Comparison of ENCODE assay signal across 15 mouse cellular contexts in genomic region chr19:40678087-40678486, GRCm38 (mm10).
A peak's percentile ranks its signal among the peaks of the same experiment; 100 is the strongest.
DNase-seq lines count a peak whose midpoint lies in the region; ATAC-seq and TF ChIP-seq lines count a peak whose summit lies in the region.
"Had no signal": no experiment of that assay in that cellular context is flagged by ENCODE, and none has a peak within 500 bp of the region (broad histone marks: within the 10 kb centered on the region; RNA-seq: fewer than 3 reads in every experiment).

No protein-coding gene starts in this region.

- TF ChIP-seq POLR2A in bone marrow, adult 2 months (IDR thresholded peaks at IDR 0.05; ENCODE audit: borderline replicate concordance, control insufficient read depth, low read depth, low read length) = no peak

- H3K9me3 ChIP-seq in heart, embryonic 10.5 days = no peaks in the 10 kb centered on the region
- no peaks in the 10 kb centered on the region for H3K9me3 ChIP-seq in liver, embryonic 15.5 days (replicated peaks)
- no peaks in the 10 kb centered on the region for H3K9me3 ChIP-seq in liver, embryonic 11.5 days (ENCODE audit: control insufficient read depth, low read length)
- H3K9me3 ChIP-seq in intestine, embryonic 15.5 days = no peaks in the 10 kb centered on the region
- H3K9me3 ChIP-seq: forebrain, embryonic 12.5 days; midbrain, embryonic 15.5 days had no signal

- H3K27me3 ChIP-seq in heart, embryonic 10.5 days (ENCODE audit: insufficient read depth, poor library complexity, severe bottlenecking) = no peaks in the 10 kb centered on the region
- no peaks in the 10 kb centered on the region for H3K27me3 ChIP-seq in liver, embryonic 15.5 days
- no peaks in the 10 kb centered on the region for H3K27me3 ChIP-seq in liver, embryonic 11.5 days (replicated peaks; ENCODE audit: control insufficient read depth, insufficient read depth, low read length)
- no peaks in the 10 kb centered on the region for H3K27me3 ChIP-seq in intestine, embryonic 15.5 days (replicated peaks)
- H3K27me3 ChIP-seq: forebrain, embryonic 12.5 days; midbrain, embryonic 15.5 days had no signal

- no peak for TF ChIP-seq CTCF in bone marrow, adult 2 months (IDR thresholded peaks at IDR 0.05; ENCODE audit: control insufficient read depth, insufficient read depth, low read length)

- H3K9ac ChIP-seq in liver, embryonic 15.5 days = no peak overlapping the region
- H3K9ac ChIP-seq in liver, embryonic 11.5 days (ENCODE audit: low read depth, low read length) = no peak overlapping the region
- no peak overlapping the region for H3K9ac ChIP-seq in intestine, embryonic 15.5 days
- H3K9ac ChIP-seq: forebrain, embryonic 12.5 days; hindbrain, embryonic 14.5 days; liver, embryonic 14.5 days; midbrain, embryonic 15.5 days had no signal

- peak overlapping the region; percentile 40 for H3K4me3 ChIP-seq in heart, embryonic 10.5 days
- H3K4me3 ChIP-seq in liver, embryonic 15.5 days (replicated peaks) = no peak overlapping the region
- no peak overlapping the region for H3K4me3 ChIP-seq in liver, embryonic 11.5 days (ENCODE audit: low read depth, low read length)
- H3K4me3 ChIP-seq in bone marrow, adult 2 months (replicated peaks; ENCODE audit: control insufficient read depth, low read depth, low read length) = no peak overlapping the region
- H3K4me3 ChIP-seq in intestine, embryonic 15.5 days (replicated peaks) = no peak overlapping the region
- H3K4me3 ChIP-seq: forebrain, embryonic 12.5 days; midbrain, embryonic 15.5 days had no signal

- no peak for ATAC-seq in liver, embryonic 15.5 days (ENCODE audit: insufficient read depth)
- ATAC-seq in liver, embryonic 11.5 days (replicated peaks; ENCODE audit: low FRiP score) = no peak
- ATAC-seq in intestine, embryonic 15.5 days = no peak
- no peak for ATAC-seq in monocyte, adult 5-6 weeks (replicated peaks; ENCODE audit: insufficient number of reproducible peaks, low FRiP score, low TSS enrichment, poor library complexity, severe bottlenecking)
- ATAC-seq: midbrain, embryonic 15.5 days had no signal

- intact Hi-C loops in heart, postnatal 36 days (cut with DNase I) = no loop called here

- no peaks in the 10 kb centered on the region for H3K36me3 ChIP-seq in heart, embryonic 10.5 days
- H3K36me3 ChIP-seq in liver, embryonic 15.5 days (replicated peaks) = no peaks in the 10 kb centered on the region
- H3K36me3 ChIP-seq in liver, embryonic 11.5 days (ENCODE audit: control insufficient read depth, insufficient read depth, low read length) = no peaks in the 10 kb centered on the region
- H3K36me3 ChIP-seq in intestine, embryonic 15.5 days = no peaks in the 10 kb centered on the region
- H3K36me3 ChIP-seq: forebrain, embryonic 12.5 days; midbrain, embryonic 15.5 days had no signal

- WGBS in heart, embryonic 10.5 days = 61% methylated on average over 6 of the region's 6 CpGs
- WGBS in liver, embryonic 15.5 days (ENCODE audit: insufficient replicate concordance) = 64% methylated on average over 6 of the region's 6 CpGs
- 74% methylated on average over 6 of the region's 6 CpGs for WGBS in liver, embryonic 11.5 days
- 78% methylated on average over 6 of the region's 6 CpGs for WGBS in bone marrow, adult 2 months
- 58% methylated on average over 6 of the region's 6 CpGs for WGBS in intestine, embryonic 15.5 days

- peak; percentile 68 for DNase-seq in heart, embryonic 10.5 days (ENCODE audit: low spot score)
- no peak for DNase-seq in heart, postnatal 36 days
- no peak for DNase-seq in liver, embryonic 11.5 days (ENCODE audit: low spot score)
- no peak for DNase-seq in cerebellum, postnatal 25 days
- DNase-seq: cerebellum, adult 8-10 months; layer of hippocampus, adult 9-11 months; right cerebral cortex, adult 18-20 months had no signal

- peaks cover 20% of the 10 kb centered on the region for H3K4me1 ChIP-seq in heart, embryonic 10.5 days
- no peaks in the 10 kb centered on the region for H3K4me1 ChIP-seq in liver, embryonic 15.5 days (replicated peaks)
- H3K4me1 ChIP-seq in liver, embryonic 11.5 days (replicated peaks; ENCODE audit: control insufficient read depth, insufficient read depth, low read length) = peaks cover 6% of the 10 kb centered on the region
- peaks cover 5% of the 10 kb centered on the region; the same call in 1 of the 2 replicates for H3K4me1 ChIP-seq in bone marrow, adult 2 months (ENCODE audit: control insufficient read depth, insufficient read depth, low read length)
- 0 out of 2 replicates have a peak, but pooled peaks cover 3% of the 10 kb centered on the region for H3K4me1 ChIP-seq in intestine, embryonic 15.5 days (replicated peaks)
- H3K4me1 ChIP-seq: forebrain, embryonic 12.5 days; midbrain, embryonic 15.5 days had no signal

- H3K4me2 ChIP-seq in liver, embryonic 15.5 days = peak overlapping the region; percentile 16; the same call in 1 of the 2 replicates
- H3K4me2 ChIP-seq in liver, embryonic 11.5 days = no peak overlapping the region
- H3K4me2 ChIP-seq in intestine, embryonic 15.5 days (replicated peaks) = peak overlapping the region; percentile 18
- H3K4me2 ChIP-seq: forebrain, embryonic 12.5 days; hindbrain, embryonic 14.5 days; midbrain, embryonic 15.5 days had no signal

- H3K27ac ChIP-seq in heart, embryonic 10.5 days = peak overlapping the region; percentile 44; the same call in 1 of the 2 replicates
- no peak overlapping the region for H3K27ac ChIP-seq in liver, embryonic 15.5 days (replicated peaks)
- H3K27ac ChIP-seq in liver, embryonic 11.5 days (ENCODE audit: low read depth, low read length) = no peak overlapping the region
- H3K27ac ChIP-seq in bone marrow, adult 2 months (ENCODE audit: control insufficient read depth, insufficient read depth, low read depth, low read length, poor library complexity) = peak overlapping the region; percentile 93
- H3K27ac ChIP-seq in intestine, embryonic 15.5 days = no peak overlapping the region
- H3K27ac ChIP-seq: forebrain, embryonic 12.5 days; hindbrain, embryonic 14.5 days; liver, embryonic 14.5 days; midbrain, embryonic 15.5 days had no signal

Comparison
In these comparisons a context has a peak if more than half of its experiments do, and no peak if none do; other contexts are left out.
1. H3K27ac ChIP-seq: peak in heart, embryonic 10.5 days (single experiment) and bone marrow, adult 2 months (single experiment); none in liver, embryonic 15.5 days (single experiment), liver, embryonic 11.5 days (single experiment) and intestine, embryonic 15.5 days (single experiment).